Mouse (Mus musculus) heart, embryonic 10.5 days (tissue): Measurements from ENCODE around the gene Hps5. TPM values are rescaled to one million over a fixed set of nuclear protein-coding genes. Genes with fewer than 3 reads are reported as not detected.

Experiments
- DNase-seq: peaks from one replicate; pipeline ENCODE4 v3.0.0-alpha.2; 2017; ENCODE audit warnings: low spot score
- H3K27ac ChIP-seq: fragments of 300-500 bp; sonication (generic); 2 replicates; pipeline ENCODE4 v1.5.1; 2016; ENCODE audit warnings: mild to moderate bottlenecking
- H3K27me3 ChIP-seq: fragments of 300-500 bp; sonication (generic); 2 replicates; pipeline ENCODE4 v1.6.1; 2016; ENCODE audit warnings: mild to moderate bottlenecking; ENCODE audit not compliant: poor library complexity, insufficient read depth, severe bottlenecking
- H3K36me3 ChIP-seq: fragments of 300-500 bp; sonication (generic); 2 replicates; pipeline ENCODE4 v1.6.1; 2016; ENCODE audit warnings: mild to moderate bottlenecking, moderate library complexity
- H3K4me1 ChIP-seq: fragments of 300-500 bp; sonication (generic); 2 replicates; pipeline ENCODE4 v1.6.1; 2016; ENCODE audit warnings: mild to moderate bottlenecking
- H3K4me3 ChIP-seq: fragments of 300-500 bp; sonication (generic); 2 replicates; pipeline ENCODE4 v1.5.1; 2016; ENCODE audit warnings: mild to moderate bottlenecking, moderate library complexity
- H3K9me3 ChIP-seq: fragments of 300-500 bp; sonication (generic); 2 replicates; pipeline ENCODE4 v1.6.1; 2016; ENCODE audit warnings: mild to moderate bottlenecking, moderate library complexity
- WGBS: fragments of 180-500 bp; shearing (Covaris S2); methylation state at CpG from one replicate; pipeline ENCODE4 v1.1.7; 2016; 5-methylcytosine and 5-hydroxymethylcytosine counted together
- polyA plus RNA-seq: library from polyadenylated mRNA; unstranded; fragments of >200 nt; fragmentation: Nextera tagmentation; extraction: Ambion mirVana; gene quantifications from 2 replicates; pipeline ENCODE4 v1.2.1, GENCODE M21; 2016

The Hps5 gene
- polyA plus RNA-seq, 1 experiment from 2014 or later: 13.9 TPM

- Histone ChIP-seq H3K27ac (no peak overlapping the region), H3K27me3 (0 out of 2 replicates have a peak, but pooled peaks cover 19% of the 10 kb centered on the region), H3K4me1 (no peaks in the 10 kb centered on the region), H3K4me3 (no peak overlapping the region), H3K36me3 (no peaks in the 10 kb centered on the region), H3K9me3 (no peaks in the 10 kb centered on the region)
- no peak for DNase-seq
- 76% methylated on average over 7 of the region's 7 CpGs for WGBS
Observed at GRCm38 (mm10) chr7:46719526-46719925, 76.3 kb downstream of the Hps5 start.

GRCm38 (mm10) chr7:46718591-46719270, 77.1 kb downstream of the Hps5 start:
- 0 out of 2 replicates have a peak, but pooled peaks cover 15% of the 10 kb centered on the region for H3K27me3 ChIP-seq
- H3K27ac ChIP-seq: no peak overlapping the region
- no peaks in the 10 kb centered on the region for H3K4me1 ChIP-seq
- no peaks in the 10 kb centered on the region for H3K36me3 ChIP-seq
- no peak for DNase-seq
- no peaks in the 10 kb centered on the region for H3K9me3 ChIP-seq
- no peak overlapping the region for H3K4me3 ChIP-seq
- WGBS: 73% methylated on average over 7 of the region's 7 CpGs

- H3K27me3 ChIP-seq: peaks cover 18% of the 10 kb centered on the region; the same call in 1 of the 2 replicates
- no peak overlapping the region for H3K27ac ChIP-seq
- H3K36me3 ChIP-seq: no peaks in the 10 kb centered on the region
- DNase-seq: no peak
- no peaks in the 10 kb centered on the region for H3K9me3 ChIP-seq
- no peaks in the 10 kb centered on the region for H3K4me1 ChIP-seq
- no peak overlapping the region for H3K4me3 ChIP-seq
- WGBS: 45% methylated on average over 5 of the region's 5 CpGs
Observed at GRCm38 (mm10) chr7:46716897-46717296, 79.0 kb downstream of the Hps5 start.

- Histone ChIP-seq H3K9me3 (no peaks in the 10 kb centered on the region), H3K4me1 (no peaks in the 10 kb centered on the region), H3K27me3 (peaks cover 15% of the 10 kb centered on the region; the same call in 1 of the 2 replicates), H3K36me3 (no peaks in the 10 kb centered on the region), H3K27ac (no peak within 1 kb of the TSS), H3K4me3 (no peak within 1 kb of the TSS)
- WGBS: 81% methylated on average over 5 of the region's 5 CpGs
- DNase-seq: no peak
Observed at GRCm38 (mm10) chr7:46715600-46715999, 80.3 kb downstream of the Hps5 start, which contains the start of gene Saa3. Gene Saa3 (minus strand): TSS chr7:46715700.

GRCm38 (mm10) chr7:46714518-46714917, 81.3 kb downstream of the Hps5 start:
- H3K36me3 ChIP-seq: no peaks in the 10 kb centered on the region
- H3K27ac ChIP-seq: no peak overlapping the region
- no peak overlapping the region for H3K4me3 ChIP-seq
- H3K9me3 ChIP-seq: no peaks in the 10 kb centered on the region
- peaks cover 11% of the 10 kb centered on the region; the same call in 1 of the 2 replicates for H3K27me3 ChIP-seq
- 35% methylated on average over 6 of the region's 6 CpGs for WGBS
- peaks cover 3% of the 10 kb centered on the region; the same call in 1 of the 2 replicates for H3K4me1 ChIP-seq
- no peak for DNase-seq

- H3K27me3 ChIP-seq: peaks cover 3% of the 10 kb centered on the region; the same call in 1 of the 2 replicates
- no peaks in the 10 kb centered on the region for H3K9me3 ChIP-seq
- no peak overlapping the region for H3K4me3 ChIP-seq
- peaks cover 12% of the 10 kb centered on the region for H3K36me3 ChIP-seq
- DNase-seq: no peak
- no peak overlapping the region for H3K27ac ChIP-seq
- peaks cover 7% of the 10 kb centered on the region; the same call in 1 of the 2 replicates for H3K4me1 ChIP-seq
- WGBS: 70% methylated on average over 6 of the region's 6 CpGs
Observed at GRCm38 (mm10) chr7:46712250-46712649, 83.6 kb downstream of the Hps5 start.

Other genes starting within 250 kb of the Hps5 start
- gene Sergef, start 156.3 kb downstream of the Hps5 start, polyA plus RNA-seq: 12.0 and 12.5 TPM in 2 replicates
- 0.19 TPM in 1 of 2 replicates, not detected in the other for gene Tph1, start 123.5 kb downstream of the Hps5 start, polyA plus RNA-seq
- gene Saal1, start 85.4 kb downstream of the Hps5 start, polyA plus RNA-seq: 18.7 and 26.4 TPM in 2 replicates
- 0.21 TPM in 1 of 2 replicates, not detected in the other for gene Saa3, start 80.4 kb downstream of the Hps5 start, polyA plus RNA-seq
- gene Saa4, start 63.5 kb downstream of the Hps5 start, polyA plus RNA-seq: 0.14 TPM in 1 of 2 replicates, not detected in the other
- 2.7 TPM in 1 of 2 replicates, not detected in the other for gene Saa1, start 53.1 kb downstream of the Hps5 start, polyA plus RNA-seq
- 0.32 and 2.5 TPM in 2 replicates for gene Saa2, start 44.3 kb downstream of the Hps5 start, polyA plus RNA-seq
- gene Gtf2h1, start within 50 bp of the Hps5 start, polyA plus RNA-seq: 40.6 and 45.1 TPM in 2 replicates
- gene Ldha, start 45.4 kb upstream of the Hps5 start, polyA plus RNA-seq: 4,161 and 4,393 TPM in 2 replicates
- 0.13 TPM in 1 of 2 replicates, not detected in the other for gene Ldhc, start 65.1 kb upstream of the Hps5 start, polyA plus RNA-seq
- 198 and 215 TPM in 2 replicates for gene Tsg101, start 123.9 kb upstream of the Hps5 start, polyA plus RNA-seq
- gene Uevld, start 162.5 kb upstream of the Hps5 start, polyA plus RNA-seq: 8.3 and 9.0 TPM in 2 replicates
- not detected in 2 replicates for gene Gm9999, start 187.5 kb upstream of the Hps5 start, polyA plus RNA-seq
- 14.4 and 15.6 TPM in 2 replicates for gene Spty2d1, start 212.3 kb upstream of the Hps5 start, polyA plus RNA-seq